Comparison of ENCODE assay signal across 12 mouse cellular contexts in genomic region chr2:154565562-154565961, GRCm38 (mm10). TPM values are rescaled to one million over a fixed set of nuclear protein-coding genes. Genes with fewer than 3 reads are reported as not detected.
DNase-seq lines count a peak whose midpoint lies in the region; ATAC-seq and TF ChIP-seq lines count a peak whose summit lies in the region.
"Had no signal": no experiment of that assay in that cellular context is flagged by ENCODE, and none has a peak within 500 bp of the region (broad histone marks: within the 10 kb centered on the region; RNA-seq: fewer than 3 reads in every experiment).

No protein-coding gene starts in this region.

- no peak overlapping the region for H3K4me2 ChIP-seq in embryonic facial prominence, embryonic 12.5 days (replicated peaks)
- no peak overlapping the region for H3K4me2 ChIP-seq in liver, embryonic 13.5 days
- no peak overlapping the region for H3K4me2 ChIP-seq in liver, postnatal 0 days (ENCODE audit: low read depth, low read length)
- no peak overlapping the region for H3K4me2 ChIP-seq in limb, embryonic 15.5 days

- H3K4me3 ChIP-seq in embryonic facial prominence, embryonic 12.5 days, result no peak overlapping the region
- H3K4me3 ChIP-seq in embryonic facial prominence, embryonic 10.5 days, result no peak overlapping the region
- H3K4me3 ChIP-seq in liver, embryonic 13.5 days (replicated peaks), result no peak overlapping the region
- H3K4me3 ChIP-seq in liver, postnatal 0 days (ENCODE audit: low read depth, low read length), result no peak overlapping the region
- no peak overlapping the region for H3K4me3 ChIP-seq in limb, embryonic 15.5 days

- peaks cover 31% of the 10 kb centered on the region for H3K36me3 ChIP-seq in embryonic facial prominence, embryonic 12.5 days
- peaks cover 46% of the 10 kb centered on the region for H3K36me3 ChIP-seq in embryonic facial prominence, embryonic 10.5 days (replicated peaks)
- peaks cover 44% of the 10 kb centered on the region for H3K36me3 ChIP-seq in liver, embryonic 13.5 days
- H3K36me3 ChIP-seq in liver, postnatal 0 days (replicated peaks; ENCODE audit: insufficient read depth, low read length), result peaks cover 32% of the 10 kb centered on the region
- peaks cover 29% of the 10 kb centered on the region for H3K36me3 ChIP-seq in limb, embryonic 15.5 days

- H3K4me1 ChIP-seq in embryonic facial prominence, embryonic 12.5 days, result peaks cover 31% of the 10 kb centered on the region
- peaks cover 44% of the 10 kb centered on the region for H3K4me1 ChIP-seq in embryonic facial prominence, embryonic 10.5 days
- H3K4me1 ChIP-seq in liver, embryonic 13.5 days (replicated peaks), result peaks cover 50% of the 10 kb centered on the region
- peaks cover 33% of the 10 kb centered on the region for H3K4me1 ChIP-seq in liver, postnatal 0 days (ENCODE audit: insufficient read depth)
- peaks cover 62% of the 10 kb centered on the region for H3K4me1 ChIP-seq in limb, embryonic 15.5 days

- no peak for DNase-seq in embryonic facial prominence, embryonic 10.5 days (ENCODE audit: low spot score)
- no peak for DNase-seq in liver, embryonic 13.5 days
- no peak for DNase-seq in liver, postnatal 0 days
- DNase-seq in cerebellum, postnatal 14 days, result peak; percentile 84 to 90
- no peak for DNase-seq in testis, postnatal 10 days (ENCODE audit: low spot score)
- DNase-seq: heart, postnatal 14 days; kidney, adult 18-20 months; liver; lung, postnatal 4 days had no signal

- TF ChIP-seq EP300 in liver, postnatal 0 days (IDR thresholded peaks at IDR 0.05; ENCODE audit: low read depth), result no peak

- TF ChIP-seq CTCF in liver, postnatal 0 days (IDR thresholded peaks at IDR 0.05; ENCODE audit: low read depth), result no peak

- no peak for ATAC-seq in embryonic facial prominence, embryonic 12.5 days (ENCODE audit: insufficient number of reproducible peaks, insufficient read depth, low FRiP score, low TSS enrichment)
- ATAC-seq in liver, embryonic 13.5 days (ENCODE audit: low read depth), result no peak
- no peak for ATAC-seq in liver, postnatal 0 days
- ATAC-seq in limb, embryonic 15.5 days (ENCODE audit: insufficient number of reproducible peaks, low FRiP score, low TSS enrichment, low read depth), result no peak
- ATAC-seq in activated CD4-positive, CD25-positive, alpha-beta regulatory T cell, adult 4 months, result no peak

- no peak overlapping the region for H3K9ac ChIP-seq in embryonic facial prominence, embryonic 12.5 days
- H3K9ac ChIP-seq in liver, embryonic 13.5 days, result peak overlapping the region; percentile 30; the same call in 1 of the 2 replicates
- no peak overlapping the region; the same call in 1 of the 2 replicates for H3K9ac ChIP-seq in liver, postnatal 0 days (replicated peaks)
- H3K9ac ChIP-seq in limb, embryonic 15.5 days, result no peak overlapping the region

- 0 out of 2 replicates have a peak overlapping the region, but pooled peaks have one; percentile 30 for H3K27ac ChIP-seq in embryonic facial prominence, embryonic 12.5 days
- no peak overlapping the region for H3K27ac ChIP-seq in embryonic facial prominence, embryonic 10.5 days (replicated peaks)
- peak overlapping the region; percentile 15; the same call in 1 of the 2 replicates for H3K27ac ChIP-seq in liver, embryonic 13.5 days
- no peak overlapping the region for H3K27ac ChIP-seq in liver, postnatal 0 days (ENCODE audit: low read depth)
- H3K27ac ChIP-seq in limb, embryonic 15.5 days, result 0 out of 2 replicates have a peak overlapping the region, but pooled peaks have one; percentile 57

- WGBS in embryonic facial prominence, embryonic 12.5 days, result 83% methylated on average over 3 of the region's 3 CpGs
- WGBS in embryonic facial prominence, embryonic 10.5 days, result 80% methylated on average over 3 of the region's 3 CpGs
- 84% methylated on average over 3 of the region's 3 CpGs for WGBS in liver, embryonic 13.5 days (ENCODE audit: insufficient replicate concordance)
- 93% methylated on average over 3 of the region's 3 CpGs for WGBS in liver, postnatal 0 days (ENCODE audit: insufficient replicate concordance)
- WGBS in limb, embryonic 15.5 days, result 68% methylated on average over 3 of the region's 3 CpGs

- H3K9me3 ChIP-seq in embryonic facial prominence, embryonic 12.5 days, result no peaks in the 10 kb centered on the region
- H3K9me3 ChIP-seq in embryonic facial prominence, embryonic 10.5 days, result no peaks in the 10 kb centered on the region
- no peaks in the 10 kb centered on the region for H3K9me3 ChIP-seq in liver, embryonic 13.5 days (replicated peaks)
- no peaks in the 10 kb centered on the region for H3K9me3 ChIP-seq in liver, postnatal 0 days (ENCODE audit: low read length)
- H3K9me3 ChIP-seq in limb, embryonic 15.5 days, result no peaks in the 10 kb centered on the region

- no peaks in the 10 kb centered on the region for H3K27me3 ChIP-seq in embryonic facial prominence, embryonic 12.5 days
- no peaks in the 10 kb centered on the region for H3K27me3 ChIP-seq in embryonic facial prominence, embryonic 10.5 days (replicated peaks; ENCODE audit: low read depth, poor library complexity, severe bottlenecking)
- no peaks in the 10 kb centered on the region for H3K27me3 ChIP-seq in liver, embryonic 13.5 days
- no peaks in the 10 kb centered on the region for H3K27me3 ChIP-seq in liver, postnatal 0 days (ENCODE audit: insufficient read depth, low read length)
- H3K27me3 ChIP-seq in limb, embryonic 15.5 days, result no peaks in the 10 kb centered on the region

RNA-seq across cellular contexts. Expression of gene E2f1, which starts 4.1 kb away (rescaled TPM):
- polyA plus RNA-seq in embryonic facial prominence, embryonic 12.5 days (2016; fragmentation: Nextera tagmentation; extraction: Ambion mirVana), result 25.9 and 26.3 TPM in 2 replicates
- 25.2 and 26.0 TPM in 2 replicates for polyA plus RNA-seq in embryonic facial prominence, embryonic 10.5 days (2016; fragmentation: Nextera tagmentation; extraction: Ambion mirVana)
- polyA plus RNA-seq in liver, embryonic 13.5 days (2015; fragmentation: Nextera tagmentation; extraction: Ambion mirVana), result 16.6 and 17.7 TPM in 2 replicates
- 7.3 and 7.4 TPM in 2 replicates for polyA plus RNA-seq in liver, postnatal 0 days (2015; fragmentation: Nextera tagmentation; extraction: Ambion mirVana)
- 18.3 and 23.1 TPM in 2 replicates for polyA plus RNA-seq in limb, embryonic 15.5 days (2015; fragmentation: Nextera tagmentation; extraction: Ambion mirVana)
- polyA plus RNA-seq in activated CD4-positive, CD25-positive, alpha-beta regulatory T cell, adult 4 months (2017; shearing (Covaris generic)), result 1 to 10 TPM in 1 of 2 experiments, under 1 TPM in 1; 0.91 to 2.3 TPM

RNA-seq across cellular contexts. Expression of gene Necab3, which starts 6.9 kb away (rescaled TPM):
- polyA plus RNA-seq in embryonic facial prominence, embryonic 12.5 days (2016; fragmentation: Nextera tagmentation; extraction: Ambion mirVana), result 3.5 and 3.7 TPM in 2 replicates
- polyA plus RNA-seq in embryonic facial prominence, embryonic 10.5 days (2016; fragmentation: Nextera tagmentation; extraction: Ambion mirVana), result 3.2 and 3.6 TPM in 2 replicates
- polyA plus RNA-seq in liver, embryonic 13.5 days (2015; fragmentation: Nextera tagmentation; extraction: Ambion mirVana), result 0.81 and 0.88 TPM in 2 replicates
- 0.13 and 0.19 TPM in 2 replicates for polyA plus RNA-seq in liver, postnatal 0 days (2015; fragmentation: Nextera tagmentation; extraction: Ambion mirVana)
- 3.7 and 4.0 TPM in 2 replicates for polyA plus RNA-seq in limb, embryonic 15.5 days (2015; fragmentation: Nextera tagmentation; extraction: Ambion mirVana)
- polyA plus RNA-seq in activated CD4-positive, CD25-positive, alpha-beta regulatory T cell, adult 4 months (2017; shearing (Covaris generic)), result 1 to 10 TPM in 1 of 2 experiments, under 1 TPM in 1; 0.27 to 1.4 TPM

RNA-seq across cellular contexts. Expression of gene Actl10, which starts 14.0 kb away (rescaled TPM):
- polyA plus RNA-seq in embryonic facial prominence, embryonic 12.5 days (2016; fragmentation: Nextera tagmentation; extraction: Ambion mirVana), result 0.24 and 0.28 TPM in 2 replicates
- polyA plus RNA-seq in embryonic facial prominence, embryonic 10.5 days (2016; fragmentation: Nextera tagmentation; extraction: Ambion mirVana), result 0.19 and 0.33 TPM in 2 replicates
- polyA plus RNA-seq in liver, embryonic 13.5 days (2015; fragmentation: Nextera tagmentation; extraction: Ambion mirVana), result not detected in 2 replicates
- 0.07 TPM in 1 of 2 replicates, not detected in the other for polyA plus RNA-seq in liver, postnatal 0 days (2015; fragmentation: Nextera tagmentation; extraction: Ambion mirVana)
- 0.19 and 0.37 TPM in 2 replicates for polyA plus RNA-seq in limb, embryonic 15.5 days (2015; fragmentation: Nextera tagmentation; extraction: Ambion mirVana)
- not detected for polyA plus RNA-seq in activated CD4-positive, CD25-positive, alpha-beta regulatory T cell, adult 4 months (2017; shearing (Covaris generic))

RNA-seq across cellular contexts. Expression of gene 1700003F12Rik, which starts 18.7 kb away (rescaled TPM):
- 1.0 and 1.2 TPM in 2 replicates for polyA plus RNA-seq in embryonic facial prominence, embryonic 12.5 days (2016; fragmentation: Nextera tagmentation; extraction: Ambion mirVana)
- polyA plus RNA-seq in embryonic facial prominence, embryonic 10.5 days (2016; fragmentation: Nextera tagmentation; extraction: Ambion mirVana), result 1.3 and 2.9 TPM in 2 replicates
- polyA plus RNA-seq in liver, embryonic 13.5 days (2015; fragmentation: Nextera tagmentation; extraction: Ambion mirVana), result 1.3 and 1.5 TPM in 2 replicates
- polyA plus RNA-seq in liver, postnatal 0 days (2015; fragmentation: Nextera tagmentation; extraction: Ambion mirVana), result 3.1 and 3.8 TPM in 2 replicates
- polyA plus RNA-seq in limb, embryonic 15.5 days (2015; fragmentation: Nextera tagmentation; extraction: Ambion mirVana), result 0.67 and 0.71 TPM in 2 replicates
- not detected for polyA plus RNA-seq in activated CD4-positive, CD25-positive, alpha-beta regulatory T cell, adult 4 months (2017; shearing (Covaris generic))

RNA-seq across cellular contexts. Expression of gene Pxmp4, which starts 37.9 kb away (rescaled TPM):
- polyA plus RNA-seq in embryonic facial prominence, embryonic 12.5 days (2016; fragmentation: Nextera tagmentation; extraction: Ambion mirVana), result 16.9 and 18.5 TPM in 2 replicates
- polyA plus RNA-seq in embryonic facial prominence, embryonic 10.5 days (2016; fragmentation: Nextera tagmentation; extraction: Ambion mirVana), result 11.6 and 13.8 TPM in 2 replicates
- polyA plus RNA-seq in liver, embryonic 13.5 days (2015; fragmentation: Nextera tagmentation; extraction: Ambion mirVana), result 26.8 and 28.9 TPM in 2 replicates
- polyA plus RNA-seq in liver, postnatal 0 days (2015; fragmentation: Nextera tagmentation; extraction: Ambion mirVana), result 64.2 and 68.5 TPM in 2 replicates
- polyA plus RNA-seq in limb, embryonic 15.5 days (2015; fragmentation: Nextera tagmentation; extraction: Ambion mirVana), result 30.8 and 32.3 TPM in 2 replicates
- polyA plus RNA-seq in activated CD4-positive, CD25-positive, alpha-beta regulatory T cell, adult 4 months (2017; shearing (Covaris generic)), result 10 to 100 TPM; 20.5 to 23.2 TPM

Comparison
In these comparisons a context has a peak if more than half of its experiments do, and no peak if none do; other contexts are left out.
1. H3K27ac ChIP-seq: peak in embryonic facial prominence, embryonic 12.5 days (single experiment), liver, embryonic 13.5 days (single experiment) and limb, embryonic 15.5 days (single experiment); none in embryonic facial prominence, embryonic 10.5 days (single experiment) and liver, postnatal 0 days (single experiment).
2. DNase-seq: peak in cerebellum, postnatal 14 days (2 of 2); none in embryonic facial prominence, embryonic 10.5 days (single experiment), liver, embryonic 13.5 days (single experiment), liver, postnatal 0 days (single experiment) and testis, postnatal 10 days (single experiment).